Mouse (Mus musculus): ENCODE data around the gene Glrp1.

Glrp1 gene

DNA sequence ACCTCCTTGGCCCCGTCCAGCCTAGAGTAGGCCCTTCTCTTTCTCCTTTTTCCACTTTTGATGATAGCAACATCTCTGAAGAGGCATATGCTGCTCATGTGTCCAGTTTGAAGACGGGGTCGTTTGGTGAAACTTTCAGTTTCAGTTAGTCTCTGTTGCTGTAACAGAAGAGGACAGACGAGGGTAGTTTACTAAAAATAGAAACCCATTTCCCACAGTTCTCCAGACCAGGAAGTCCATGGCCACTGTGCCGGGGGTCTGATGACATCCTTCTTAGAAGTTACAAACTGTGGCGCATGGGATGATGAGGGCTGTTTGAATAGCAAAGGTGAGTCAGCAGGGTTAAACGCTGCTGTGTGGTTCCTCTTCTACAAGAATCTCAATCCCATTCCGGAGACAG is at the start of gene Glrp1:
Gene Glrp1, minus strand, starts transcription at position 278 of the 400 bp plus-strand sequence.
- in situ Hi-C loops (cut with MboI), result no loop called here

DNA sequence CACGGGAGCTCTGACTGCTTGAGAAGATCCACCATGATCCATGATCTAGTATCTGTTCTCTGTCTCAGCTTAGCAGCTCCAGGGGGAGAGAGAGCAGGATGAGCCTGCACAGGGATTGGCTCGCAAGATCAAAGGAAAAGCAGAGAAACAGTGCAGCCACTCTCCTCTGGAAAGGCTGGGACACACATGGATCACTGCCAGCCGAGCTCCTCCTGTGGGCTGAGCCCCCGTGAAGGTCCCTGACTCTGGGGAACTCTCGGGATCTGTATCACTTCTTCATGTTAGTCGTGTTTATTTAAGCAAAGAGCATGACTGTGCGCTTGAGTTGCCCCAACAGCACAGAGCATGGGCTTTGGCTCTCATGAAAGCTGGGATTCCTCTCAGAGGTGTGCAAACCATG is 49.4 kb upstream of the Glrp1 start:
- in situ Hi-C loops (cut with MboI), result no loop called here

DNA sequence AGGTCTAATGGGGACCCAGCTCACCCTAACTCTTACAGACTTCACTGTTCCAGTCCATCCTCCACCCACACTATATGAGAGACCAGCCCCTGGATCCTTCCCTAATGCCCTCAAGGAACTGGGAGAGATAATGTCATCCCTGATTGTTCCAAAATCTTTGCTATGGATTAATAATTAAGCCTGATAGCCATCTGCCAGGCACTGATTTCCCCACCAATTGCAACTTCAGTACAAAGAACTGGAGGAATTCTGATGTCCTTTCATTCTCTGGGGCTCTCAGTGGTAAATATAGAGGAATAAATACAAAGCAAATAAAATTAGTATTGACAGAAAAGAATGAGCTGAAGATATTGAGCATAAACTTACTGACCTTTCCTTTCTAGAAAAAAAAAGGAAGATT is 48.9 kb upstream of the Glrp1 start:
- in situ Hi-C loops (cut with MboI), result no loop called here

DNA sequence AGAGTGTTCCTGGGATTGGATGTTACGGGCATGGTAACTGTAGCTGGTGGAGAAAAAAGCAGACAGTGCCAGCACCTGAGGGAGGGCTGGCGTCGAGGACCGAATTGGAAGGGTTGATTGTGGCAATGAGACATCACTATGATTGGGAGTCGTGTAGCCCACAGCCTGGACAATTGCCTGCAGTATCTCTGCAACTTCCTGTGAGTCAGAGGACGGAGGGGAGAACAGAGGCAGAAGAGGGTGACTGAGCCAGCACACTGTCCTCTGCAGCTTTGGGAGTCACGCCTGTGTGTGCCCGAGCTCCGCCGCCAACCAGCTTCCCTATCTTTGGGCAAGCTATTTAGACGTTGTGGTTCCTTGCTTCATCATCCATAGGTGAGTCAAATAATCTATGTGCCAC is 46.5 kb upstream of the Glrp1 start:
- in situ Hi-C loops (cut with MboI), result no loop called here

DNA sequence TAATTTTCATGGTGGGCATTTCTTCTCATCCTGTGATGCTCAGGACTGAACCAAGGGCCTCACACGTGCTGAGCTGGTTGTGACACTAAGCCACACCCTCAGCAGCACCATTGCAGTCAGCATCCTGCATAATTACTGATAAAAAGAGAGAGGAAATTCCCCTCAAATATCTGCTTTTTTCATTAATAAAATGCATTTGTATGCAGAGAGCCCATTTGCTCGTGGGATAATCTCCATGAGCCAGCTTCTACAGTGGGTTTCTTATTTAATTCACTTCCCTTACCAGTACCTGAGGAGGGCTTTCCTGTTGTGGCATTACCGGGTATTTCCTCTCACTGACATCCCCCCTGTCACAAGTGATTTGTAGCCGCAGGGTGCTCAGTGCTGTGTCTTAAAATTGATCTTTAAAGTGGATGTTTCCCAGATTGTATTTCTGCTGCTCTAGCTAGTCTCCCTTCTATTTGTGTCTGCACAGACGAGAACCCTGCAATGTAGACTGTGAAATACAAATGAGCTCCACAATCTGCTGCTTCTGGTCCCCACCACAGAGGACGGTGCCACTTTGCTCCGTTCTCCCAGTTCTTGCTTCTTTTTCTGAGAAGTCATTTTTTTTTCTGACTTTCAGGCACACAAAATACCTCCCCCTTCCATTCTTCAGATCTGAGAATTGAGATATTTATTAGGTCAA is 43.8 kb upstream of the Glrp1 start:
- in situ Hi-C loops (cut with MboI), result no loop called here

DNA sequence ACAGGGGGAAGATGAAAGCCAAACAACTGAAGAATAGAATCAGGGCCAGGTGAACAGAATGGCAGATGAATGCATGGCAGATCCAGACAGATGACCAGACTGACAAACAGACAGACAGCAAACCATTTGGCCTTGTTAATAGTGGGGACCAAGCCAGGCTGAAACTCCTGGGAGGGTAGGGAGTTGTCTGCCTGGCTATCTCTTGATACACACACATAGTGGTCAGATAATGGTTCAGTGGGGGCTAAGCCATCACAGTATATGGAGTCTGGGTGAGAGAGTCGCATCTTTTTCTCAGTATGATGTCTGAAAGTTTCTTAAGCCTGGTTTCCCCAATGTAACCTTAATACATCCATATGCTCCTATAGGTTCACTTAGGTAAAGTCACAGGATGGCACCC is 39.4 kb upstream of the Glrp1 start:
- in situ Hi-C loops (cut with MboI), result no loop called here

DNA sequence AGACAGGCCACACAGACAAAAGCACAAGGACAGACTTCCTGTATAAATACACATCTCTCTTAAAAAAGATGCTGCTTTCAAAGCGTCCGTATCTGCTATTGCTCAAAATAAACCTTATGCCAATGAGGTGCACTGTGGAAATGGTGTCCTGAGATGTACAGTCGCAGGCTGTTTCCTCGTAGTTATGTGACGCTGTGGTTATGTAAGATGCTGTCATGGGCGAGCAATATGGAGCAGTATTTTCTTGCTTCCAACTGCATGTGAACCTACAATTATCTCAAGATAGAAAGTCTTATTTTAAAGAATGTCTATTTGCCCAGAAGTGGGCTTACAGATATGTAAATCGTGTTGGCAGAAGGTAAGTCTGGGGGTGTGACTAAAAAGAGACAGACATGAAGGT is 37.3 kb upstream of the Glrp1 start:
- in situ Hi-C loops (cut with MboI), result no loop called here

DNA sequence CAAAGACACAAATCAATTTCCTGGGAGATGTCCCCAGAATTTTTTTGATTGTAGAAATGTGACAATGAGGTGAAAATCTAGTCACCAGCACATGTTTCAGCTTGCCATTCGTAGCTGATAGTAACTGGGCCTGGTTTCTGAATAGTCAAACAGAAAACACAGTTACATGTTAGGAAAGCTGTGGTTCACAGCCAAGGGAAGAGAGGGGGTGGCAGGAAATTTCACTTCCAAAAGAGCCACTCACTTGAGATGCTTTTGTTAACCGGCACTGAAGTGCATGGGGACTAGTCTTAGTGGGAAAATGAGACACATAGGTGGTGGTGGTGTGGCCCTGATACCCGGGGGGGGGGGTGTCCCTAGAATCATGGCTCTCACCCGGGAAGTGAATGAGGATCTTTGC is 33.7 kb upstream of the Glrp1 start:
- in situ Hi-C loops (cut with MboI), result no loop called here

DNA sequence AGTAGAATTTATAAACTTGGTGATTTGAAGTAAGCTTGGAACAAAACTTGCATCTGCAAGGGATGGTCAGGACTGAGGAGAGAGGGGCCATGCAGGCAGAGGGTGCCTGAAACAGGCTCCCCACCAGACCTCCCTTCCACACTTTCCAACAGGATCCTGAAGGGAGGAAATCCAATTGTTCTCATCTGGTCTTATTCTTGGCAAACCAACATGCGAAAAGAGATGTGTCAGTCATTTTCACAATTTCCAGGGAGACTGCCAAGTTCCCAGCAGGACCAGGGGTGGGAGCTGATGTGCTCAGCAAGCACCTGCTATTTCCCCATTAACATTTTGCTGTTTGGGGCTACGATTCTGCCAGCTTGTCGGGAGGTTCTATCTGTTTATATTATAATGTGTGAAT is 30.0 kb upstream of the Glrp1 start:
- in situ Hi-C loops (cut with MboI), result no loop called here

DNA sequence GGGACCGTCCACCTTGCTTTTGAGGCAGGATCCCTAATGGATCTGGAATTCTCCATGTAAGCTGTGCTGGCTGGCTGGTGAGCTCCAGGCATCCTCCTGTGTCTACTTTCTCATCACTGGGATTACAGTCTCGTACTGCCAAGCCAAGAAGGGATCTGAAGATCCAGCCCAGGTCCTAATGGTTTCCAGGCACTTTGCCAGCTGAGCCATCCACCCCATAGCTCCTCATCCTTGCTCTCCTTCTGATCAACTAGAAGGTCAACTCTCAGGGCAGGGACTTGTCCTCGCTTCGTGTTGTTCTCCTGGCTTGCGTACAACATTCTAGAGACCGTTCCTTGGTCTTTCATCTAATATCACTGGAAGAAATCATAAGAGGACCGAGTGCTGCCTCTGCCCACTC is 29.4 kb upstream of the Glrp1 start:
- in situ Hi-C loops (cut with MboI), result no loop called here

DNA sequence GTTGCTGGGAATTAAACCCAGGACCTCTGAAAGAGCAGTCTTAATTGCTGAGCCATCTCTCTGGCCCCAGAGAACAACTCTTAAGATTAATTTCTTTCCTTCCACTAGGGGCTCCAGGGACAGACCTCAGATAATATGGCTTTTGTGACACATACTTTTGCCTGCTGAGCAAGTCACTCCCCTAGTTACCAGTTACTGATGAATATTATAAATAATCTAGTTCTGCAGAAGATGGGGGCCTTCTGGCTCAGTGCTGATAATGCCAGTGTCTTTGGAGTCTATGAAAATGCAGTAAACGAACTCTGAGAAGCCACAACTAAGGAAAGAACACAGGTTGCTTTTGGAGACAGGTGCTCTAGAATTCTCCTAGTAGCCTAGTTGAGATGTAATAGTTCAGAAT is 26.4 kb upstream of the Glrp1 start:
- in situ Hi-C loops (cut with MboI), result no loop called here

DNA sequence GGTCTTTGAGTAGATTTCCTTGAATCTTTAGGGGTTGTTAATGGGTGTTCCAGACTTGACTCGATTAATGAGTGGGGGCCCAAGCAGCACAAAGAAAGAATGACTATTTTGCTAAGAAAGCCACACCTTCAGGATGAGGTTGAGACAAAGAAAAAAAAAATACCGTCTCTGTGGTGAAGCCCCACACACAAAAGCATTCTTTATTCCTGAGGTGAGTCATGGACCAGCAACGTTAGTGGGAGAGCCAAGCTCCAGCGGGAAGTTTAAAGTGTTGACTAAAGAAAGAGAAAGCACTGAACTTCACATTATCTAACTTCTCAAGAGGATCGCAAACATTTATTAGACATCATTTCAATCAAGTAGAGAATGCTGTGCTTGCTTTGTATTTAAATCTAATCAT is 24.2 kb upstream of the Glrp1 start:
- in situ Hi-C loops (cut with MboI), result no loop called here

DNA sequence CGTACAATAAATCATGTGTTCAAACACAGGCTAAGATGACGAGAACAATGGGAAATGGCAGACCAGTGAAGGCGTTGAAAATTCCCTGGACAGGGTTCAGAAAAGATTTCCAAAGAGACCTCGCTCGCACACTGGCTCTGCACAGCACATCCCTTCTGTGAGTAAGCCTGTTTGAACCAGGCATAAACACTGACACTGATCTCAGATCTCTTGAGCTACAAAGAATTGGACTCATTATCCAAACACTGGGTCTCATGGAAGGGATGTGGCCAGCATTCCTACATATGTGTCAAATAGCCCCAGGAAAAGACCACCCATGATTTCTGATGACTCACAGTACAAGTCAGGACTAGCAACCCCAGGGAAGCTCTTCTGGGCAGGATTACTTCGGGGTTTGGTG is 16.3 kb upstream of the Glrp1 start:
- in situ Hi-C loops (cut with MboI), result no loop called here

DNA sequence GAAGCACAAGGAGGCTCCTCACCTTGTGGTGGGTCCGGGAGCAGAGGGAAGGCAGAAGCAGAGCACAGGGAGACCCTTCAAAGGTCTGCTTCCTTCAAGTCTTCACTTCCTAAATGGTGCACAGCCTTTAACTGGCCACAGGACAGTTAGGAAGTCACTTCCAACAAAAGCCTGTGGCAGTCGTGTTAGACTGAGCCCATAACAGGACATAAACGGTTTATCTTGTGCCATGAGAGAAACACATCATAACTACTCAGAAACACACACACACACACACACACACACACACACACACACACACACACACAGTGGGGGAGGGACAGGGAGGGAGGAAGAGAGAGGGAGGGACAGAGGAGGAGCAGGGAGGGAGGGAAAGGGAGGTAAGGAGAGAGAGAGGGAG is 15.8 kb upstream of the Glrp1 start:
- in situ Hi-C loops (cut with MboI), result no loop called here

DNA sequence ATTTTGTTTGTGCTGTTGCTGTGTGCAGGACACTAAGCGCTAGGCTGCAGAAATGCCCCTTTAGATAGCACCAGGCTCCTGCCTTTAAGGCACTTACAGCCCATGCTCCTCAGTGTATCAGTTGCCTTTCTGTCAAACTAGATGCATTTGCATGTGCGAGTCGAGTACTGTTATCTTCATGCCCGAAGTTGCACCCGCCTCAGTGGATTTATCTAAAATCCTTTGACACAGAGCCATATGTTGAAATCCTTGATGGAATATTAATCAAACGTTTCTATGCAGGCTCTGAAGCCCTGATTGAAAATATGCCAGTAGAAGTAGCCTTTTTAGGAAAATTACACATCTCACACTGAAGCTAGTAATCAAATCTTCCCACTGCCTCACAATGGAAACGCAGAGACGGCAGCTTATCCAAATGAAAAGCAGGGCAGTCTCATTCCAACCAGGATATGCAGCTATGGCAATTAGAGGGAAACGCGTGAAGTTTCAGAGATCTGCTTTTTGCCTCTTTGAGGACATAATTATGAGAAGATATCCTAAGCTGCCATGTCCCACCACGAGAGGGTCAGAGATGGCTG is 11.4 kb upstream of the Glrp1 start:
- in situ Hi-C loops (cut with MboI), result no loop called here

DNA sequence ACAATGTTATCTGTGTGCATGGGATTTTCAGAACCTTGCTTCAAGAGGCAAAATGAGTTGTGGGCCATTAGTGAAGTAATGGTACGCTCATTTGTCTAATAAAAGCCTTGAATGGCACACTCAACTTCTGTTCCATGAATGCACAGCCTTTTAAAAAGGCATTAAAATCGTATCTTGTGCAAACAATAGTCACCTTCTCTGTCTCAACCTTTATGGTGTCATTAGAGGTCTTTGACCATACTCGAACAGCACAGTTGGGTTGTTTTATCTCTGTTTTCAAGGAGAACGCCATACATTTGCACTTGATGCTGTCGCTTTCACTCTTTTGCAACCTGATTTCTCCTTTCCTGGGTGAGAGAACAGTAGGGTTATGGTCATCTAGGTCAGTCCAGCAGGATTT is 3.7 kb upstream of the Glrp1 start:
- in situ Hi-C loops (cut with MboI), result no loop called here

DNA sequence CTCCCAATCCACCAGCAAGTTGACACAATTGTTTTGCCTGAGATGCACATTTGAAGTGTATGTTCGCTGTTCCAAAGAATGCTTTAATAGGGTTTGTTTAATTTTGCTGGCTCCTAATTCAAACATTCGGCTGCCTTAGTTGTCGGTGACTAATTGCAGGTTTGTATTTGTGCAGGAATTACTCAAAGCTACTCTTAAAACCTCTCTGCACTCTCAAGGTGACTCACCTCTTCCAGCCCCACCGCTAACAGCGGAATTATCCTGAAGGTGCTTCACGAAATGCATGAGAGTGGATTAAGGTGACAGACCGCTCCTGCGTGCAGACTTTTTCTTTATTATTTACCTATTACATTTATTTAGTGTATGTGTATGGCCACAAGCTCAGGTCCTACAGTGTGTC is 2.0 kb downstream of the Glrp1 start:
- in situ Hi-C loops (cut with MboI), result no loop called here

DNA sequence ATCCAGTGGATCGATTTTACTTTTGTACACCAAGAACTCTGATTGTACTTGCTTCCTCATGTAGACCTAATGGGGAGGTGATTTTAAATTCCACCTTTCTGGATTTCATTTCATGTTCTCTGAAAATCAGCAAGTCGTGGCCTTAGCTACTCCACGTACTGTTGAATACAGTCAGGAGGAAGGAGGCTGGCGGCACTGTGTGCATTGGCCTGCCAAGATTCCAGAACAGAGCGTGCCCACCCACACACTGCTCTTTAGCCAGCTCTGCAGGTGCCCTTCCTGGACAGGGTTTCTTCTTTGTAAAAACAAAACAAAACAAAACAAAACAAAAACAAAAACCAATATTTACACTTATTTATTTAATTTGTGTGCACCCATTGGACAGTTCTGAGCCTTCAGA is 2.7 kb downstream of the Glrp1 start:
- in situ Hi-C loops (cut with MboI), result no loop called here

DNA sequence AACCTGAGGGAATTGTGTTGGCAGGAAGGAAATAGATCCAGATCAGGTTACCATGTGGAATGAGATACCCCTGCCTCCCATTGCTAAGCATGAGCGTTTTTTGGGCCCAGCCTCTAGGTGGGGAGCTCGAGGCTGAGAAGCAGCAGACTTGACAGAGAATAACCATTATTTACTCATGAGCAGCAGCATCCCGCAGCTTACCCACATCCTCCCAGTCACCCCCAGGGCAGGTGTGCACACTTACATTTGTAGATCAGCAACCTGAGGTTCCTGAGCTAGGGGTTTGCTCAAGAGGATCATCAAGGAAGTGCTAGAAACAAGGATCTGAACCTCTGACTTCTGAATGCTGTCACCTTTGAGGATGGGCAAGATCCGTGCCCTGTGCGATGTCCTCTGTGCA is 3.5 kb downstream of the Glrp1 start:
- in situ Hi-C loops (cut with MboI), result no loop called here

DNA sequence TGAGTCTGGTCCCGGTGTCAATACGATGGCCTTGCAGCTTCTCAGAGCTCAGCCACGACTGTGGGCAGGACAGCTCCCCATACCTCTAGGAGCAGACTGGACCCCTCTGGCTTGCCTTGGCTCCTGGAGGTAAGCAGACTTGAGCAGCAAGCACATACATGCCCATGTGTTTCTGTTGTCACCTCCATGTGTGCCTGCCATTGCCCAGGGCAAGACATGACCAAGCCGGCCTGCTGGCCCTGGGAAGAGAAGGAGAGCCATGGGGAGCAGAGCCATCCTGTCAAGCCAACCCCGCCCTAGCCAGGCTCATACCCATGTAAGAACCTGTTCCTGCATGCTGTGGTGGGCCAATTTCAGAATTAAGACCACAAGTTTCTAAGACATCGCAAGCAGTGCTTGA is 4.2 kb downstream of the Glrp1 start:
- in situ Hi-C loops (cut with MboI), result no loop called here

DNA sequence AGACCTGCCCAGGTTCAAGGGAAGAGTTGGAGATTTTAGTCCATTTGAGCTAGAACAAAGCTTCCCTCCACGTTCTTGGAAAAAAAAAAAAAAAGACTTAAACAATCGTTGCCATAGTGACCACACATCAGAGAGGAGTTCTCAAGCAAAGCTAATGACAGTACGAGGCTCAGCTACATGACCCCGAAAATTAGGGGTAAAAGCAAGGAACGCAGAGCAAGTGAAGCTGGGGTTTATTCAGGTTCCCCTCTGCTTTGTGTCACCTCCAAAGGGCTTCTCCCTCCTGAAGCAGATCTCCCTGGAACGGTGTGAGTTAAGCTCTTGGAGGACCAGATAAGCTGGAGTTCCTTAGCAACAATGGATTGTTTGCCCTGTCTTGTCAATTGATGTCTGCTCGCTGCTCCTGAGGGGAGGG is 5.3 kb downstream of the Glrp1 start:
- in situ Hi-C loops (cut with MboI), result no loop called here

DNA sequence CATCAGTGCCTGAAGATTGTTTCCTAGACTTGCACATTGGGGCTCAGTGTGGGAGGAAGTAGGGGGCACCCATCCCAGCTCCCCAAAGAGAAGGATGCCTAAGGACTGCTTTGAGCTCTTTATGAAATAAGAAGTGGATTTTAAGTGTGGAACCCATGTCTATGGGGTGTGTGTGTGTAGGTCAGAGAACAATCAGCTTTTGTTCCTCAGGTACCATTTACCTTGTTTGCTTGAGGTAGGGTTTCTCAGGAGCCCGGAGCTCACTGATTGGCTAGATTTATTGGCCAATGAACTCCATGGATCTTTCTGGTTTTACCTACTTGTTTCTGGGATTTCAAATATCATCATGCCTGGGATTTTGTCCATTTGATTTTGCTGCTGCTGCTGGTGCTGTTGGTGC is 7.0 kb downstream of the Glrp1 start:
- in situ Hi-C loops (cut with MboI), result no loop called here

DNA sequence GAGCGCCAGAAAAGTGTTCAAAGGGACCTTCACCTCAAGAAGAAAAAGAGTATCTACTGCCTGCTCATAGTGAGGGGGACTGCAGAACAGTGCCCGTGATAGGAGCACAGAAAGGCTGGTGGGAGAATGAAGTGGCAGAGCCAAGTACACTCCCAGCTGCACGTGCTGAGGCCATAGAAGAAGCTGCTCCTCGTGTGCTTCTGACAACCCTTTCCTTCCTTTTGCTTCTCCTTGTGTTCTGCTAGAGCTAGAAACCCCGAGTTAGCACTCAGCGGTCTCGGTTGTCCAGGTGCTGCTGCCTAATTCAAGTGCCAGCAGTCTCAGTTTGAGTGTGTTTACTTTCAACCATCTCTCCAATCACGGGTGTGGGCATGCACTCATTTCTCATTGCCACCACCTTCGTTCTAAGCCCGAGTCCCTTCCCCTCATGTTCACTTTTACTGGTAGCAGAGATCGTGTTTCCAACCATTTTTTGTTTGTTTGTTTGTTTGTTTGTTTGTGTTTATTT is 10.6 kb downstream of the Glrp1 start:
- in situ Hi-C loops (cut with MboI), result no loop called here

DNA sequence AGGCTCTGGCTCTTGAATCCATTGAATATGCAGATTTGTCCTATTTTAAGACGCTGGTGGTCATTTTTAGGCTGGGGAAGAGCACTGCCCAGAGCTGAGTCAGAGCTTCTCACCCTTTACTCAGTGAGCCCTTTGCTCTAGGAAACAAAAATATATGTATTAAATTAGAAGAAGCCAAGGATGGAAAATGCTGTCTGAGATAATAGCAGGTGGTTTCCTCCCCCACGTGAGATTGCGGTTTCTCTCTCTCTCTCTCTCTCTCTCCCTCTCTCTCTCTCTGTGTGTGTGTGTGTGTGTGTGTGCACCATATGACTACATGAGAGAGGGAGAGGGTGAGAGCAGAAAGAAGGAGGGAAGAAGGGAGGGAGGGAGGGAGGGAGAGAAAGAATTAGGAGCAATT is 12.5 kb downstream of the Glrp1 start:
- in situ Hi-C loops (cut with MboI), result no loop called here

Measured in mature B cell (primary cell).